Mouse (Mus musculus) ZHBTc4 (cell line): Measurements from ENCODE around the gene Spg11.
"Not testable (repeated sequence)": the region's sequence is repeated elsewhere in the genome, so short reads cannot be mapped to it uniquely, and the experiment has no call there.

Experiments
- DNase-seq: peaks from one replicate; pipeline ENCODE4 v3.0.0-alpha.2; 2011; ENCODE audit warnings: low read depth, low spot score

Gene Spg11

DNA sequence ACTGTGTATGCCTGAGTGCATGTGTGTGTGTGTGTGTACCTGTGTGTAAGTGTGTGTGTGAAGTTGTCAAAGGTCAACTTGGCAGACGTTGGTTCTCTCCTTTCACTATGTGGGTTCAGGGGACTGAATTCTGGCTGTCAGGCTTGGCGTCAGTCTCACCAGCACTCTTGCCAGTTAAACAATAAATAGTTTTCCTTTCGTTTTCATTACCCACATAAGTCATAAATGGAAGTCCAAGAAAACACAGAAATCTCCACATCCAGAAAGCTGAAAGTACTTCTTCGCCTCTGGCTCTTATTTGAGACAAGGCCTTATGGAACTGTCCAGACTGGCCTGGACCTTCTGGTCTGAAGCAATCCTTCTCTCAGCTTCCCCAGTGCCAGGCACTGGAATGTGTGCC, 27.6 kb upstream of the Spg11 start:
- no peak for DNase-seq

DNA sequence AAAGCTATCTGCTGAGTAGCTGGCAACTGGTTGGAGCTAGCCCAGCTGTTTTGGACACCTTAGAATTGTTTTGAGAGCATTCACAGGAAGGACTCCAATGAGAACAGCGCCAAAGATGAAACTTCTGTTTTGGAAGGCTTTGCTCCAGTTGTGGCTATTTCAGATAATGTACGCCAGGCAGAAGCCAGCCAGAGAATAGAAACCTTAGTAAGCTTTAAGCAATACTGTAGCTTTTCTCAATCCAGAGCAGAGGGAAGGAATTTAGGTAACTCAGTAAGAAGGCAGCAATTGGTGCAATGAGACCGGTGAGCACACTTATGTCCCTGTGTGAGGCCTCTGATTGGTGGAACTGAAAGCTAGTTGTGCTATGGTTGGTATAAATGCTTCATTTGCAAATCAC, 24.9 kb upstream of the Spg11 start:
- no peak for DNase-seq

DNA sequence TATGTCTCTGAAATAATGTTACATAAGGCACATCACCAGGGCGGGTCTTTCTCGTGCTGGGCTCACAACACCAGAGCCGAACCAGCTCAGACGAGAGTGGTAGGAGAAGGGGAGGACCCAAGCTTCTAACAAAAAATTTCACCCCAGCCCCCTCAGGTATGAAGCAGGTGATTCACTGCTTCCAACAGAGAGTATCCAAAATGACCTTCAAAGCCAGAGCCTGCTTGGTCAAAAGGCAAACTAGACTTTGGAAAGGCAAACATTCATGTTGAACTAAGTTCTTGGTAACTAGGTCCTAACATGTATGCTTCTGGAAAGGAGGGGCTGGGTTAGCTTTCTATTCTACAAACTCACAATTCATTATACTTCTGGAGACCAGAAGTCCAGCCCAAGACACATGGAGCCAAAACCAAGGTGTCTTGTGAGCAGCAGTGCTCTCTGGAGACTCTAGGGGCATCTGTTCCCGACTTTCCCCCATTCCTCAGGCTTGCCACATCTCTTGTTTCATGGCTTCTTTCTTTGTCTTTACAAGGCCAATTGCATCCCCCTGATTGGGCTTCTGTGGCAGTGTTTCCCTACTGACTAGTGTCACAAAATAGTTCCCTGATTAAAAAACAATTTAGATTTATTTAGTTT, 23.3 kb upstream of the Spg11 start:
- peak; percentile 34 for DNase-seq

DNA sequence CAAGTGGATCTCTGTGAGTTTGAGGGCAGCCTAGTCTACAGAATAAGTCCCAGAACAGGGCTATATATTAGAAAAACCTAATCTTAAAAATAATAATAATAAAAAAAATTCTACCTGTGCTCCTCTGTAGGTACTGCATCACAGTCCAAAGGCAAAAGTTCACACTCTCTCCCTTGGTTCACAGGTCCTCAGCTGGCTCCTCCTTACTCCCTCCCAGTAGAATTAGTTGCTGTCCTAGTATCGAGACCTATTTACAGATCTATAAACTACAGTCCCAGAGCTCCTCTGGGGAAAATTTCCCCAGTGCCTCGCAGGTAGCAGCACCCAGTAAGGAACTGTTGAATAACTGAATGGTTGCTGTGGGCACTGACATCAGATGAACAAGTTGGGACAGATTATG, 22.6 kb upstream of the Spg11 start:
- no peak for DNase-seq

DNA sequence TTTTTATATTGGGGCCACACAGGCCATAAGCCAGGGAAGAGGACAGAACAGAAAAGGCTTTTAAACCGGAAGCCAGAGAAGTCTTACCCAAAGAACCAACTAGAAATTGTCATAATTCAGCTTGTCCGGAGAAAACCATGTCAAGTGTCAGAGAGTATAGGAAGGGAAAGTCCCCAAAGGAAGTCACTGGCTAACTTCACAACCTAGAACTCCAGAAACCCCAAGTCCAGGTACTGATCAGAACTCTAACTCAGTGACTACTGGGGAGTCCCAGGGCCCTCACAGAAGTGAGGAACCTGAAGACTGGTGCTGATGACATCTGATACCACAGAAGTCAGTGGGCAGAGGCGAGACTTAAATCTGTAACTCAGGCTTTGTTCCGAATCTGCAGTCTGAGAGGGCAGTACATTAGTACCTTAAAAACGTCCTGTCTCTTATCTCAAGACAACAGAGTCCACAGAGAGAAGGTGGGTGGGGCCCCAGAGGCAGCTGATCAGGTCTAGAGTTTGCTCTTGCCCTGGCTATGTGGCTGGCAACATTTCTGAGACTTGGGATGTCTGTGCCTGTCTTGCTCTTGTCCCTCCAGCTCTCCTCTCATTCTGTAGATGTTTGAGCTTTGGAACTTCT, 19.8 kb upstream of the Spg11 start:
- no peak for DNase-seq

DNA sequence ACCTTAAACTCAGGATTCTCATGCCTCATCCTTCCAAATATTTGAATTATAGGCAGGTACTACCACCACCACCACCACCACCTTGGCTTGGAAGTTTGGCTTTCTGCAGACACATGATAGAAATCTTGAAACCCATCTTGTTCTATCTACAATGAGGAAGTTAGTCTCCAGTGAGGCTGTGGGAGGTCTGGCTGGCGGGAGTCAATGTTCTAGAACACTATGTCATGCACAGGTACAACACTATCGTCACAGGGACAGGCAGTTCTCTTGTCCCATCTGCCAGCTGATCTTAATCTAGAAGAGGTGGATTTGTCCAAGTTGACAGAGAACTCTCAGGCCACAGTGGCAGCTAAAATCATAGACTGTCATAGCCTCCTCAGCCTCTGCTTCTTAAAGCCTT, 14.4 kb upstream of the Spg11 start:
- DNase-seq = no peak

DNA sequence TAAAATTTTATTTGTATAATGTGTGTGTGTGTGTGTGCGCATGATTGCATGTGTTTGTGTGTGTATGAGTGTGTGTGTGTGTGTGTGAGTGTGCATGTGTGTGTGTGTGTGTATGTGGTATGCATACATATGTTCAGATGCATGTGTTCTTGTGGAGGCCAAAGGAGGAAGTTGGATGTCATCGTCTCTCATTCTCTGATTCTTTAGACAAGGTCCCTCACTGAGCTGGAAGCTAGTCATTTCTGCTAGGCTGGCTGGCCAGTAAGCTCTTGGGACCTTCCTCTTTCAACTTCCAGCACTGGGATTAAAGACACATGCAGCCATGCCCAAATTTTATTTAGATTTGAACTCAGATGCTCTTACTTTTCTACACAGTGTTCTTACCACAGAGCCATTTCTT, 13.9 kb upstream of the Spg11 start:
- DNase-seq = no peak

DNA sequence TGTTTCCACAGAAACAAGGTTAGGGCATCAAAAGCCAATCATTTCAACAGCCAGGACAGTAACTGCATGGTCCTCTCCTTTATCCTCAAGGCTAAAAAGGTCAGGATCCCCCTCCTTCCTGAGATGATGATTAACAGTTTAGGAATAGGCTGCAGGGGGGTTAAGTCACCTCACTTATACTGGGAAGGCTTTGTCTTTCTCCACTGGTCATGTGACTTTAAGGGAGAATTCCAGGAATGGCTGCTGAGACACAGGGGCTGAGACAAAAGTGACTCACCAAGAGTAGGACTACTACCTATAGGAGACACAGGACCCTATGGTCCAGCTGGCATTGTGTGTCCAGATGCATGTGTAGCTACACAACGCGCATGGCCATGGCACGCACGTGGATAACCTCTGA, 9.4 kb upstream of the Spg11 start:
- DNase-seq = peak; percentile 16

DNA sequence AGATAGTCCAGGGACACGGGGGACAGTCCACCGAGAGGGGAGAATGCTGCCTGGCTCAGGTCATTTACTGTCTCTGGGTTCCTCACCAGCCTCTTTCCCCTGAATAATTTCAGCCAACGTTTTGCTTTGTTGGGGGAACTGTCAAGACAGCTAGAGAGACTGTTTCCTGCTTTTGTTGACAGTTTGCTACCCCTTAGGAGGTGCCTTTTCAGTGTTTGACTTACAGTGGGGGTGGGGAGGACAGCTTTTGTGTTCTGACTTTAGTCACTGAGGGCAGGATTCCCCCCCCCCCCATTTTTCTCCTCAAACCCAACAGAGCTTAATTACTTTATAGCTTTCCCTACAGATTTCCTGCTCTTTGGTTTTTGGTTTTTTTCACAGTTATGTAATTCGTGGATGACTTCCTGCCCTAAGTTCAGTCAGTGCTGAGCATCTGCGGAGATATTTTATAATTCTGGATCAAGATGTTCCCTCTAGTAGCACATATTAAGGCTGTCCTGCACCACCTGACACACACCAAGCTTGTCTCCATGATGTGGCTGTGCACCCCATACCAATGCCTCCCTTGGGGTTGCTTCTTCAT, 8.7 kb upstream of the Spg11 start:
- no peak for DNase-seq

DNA sequence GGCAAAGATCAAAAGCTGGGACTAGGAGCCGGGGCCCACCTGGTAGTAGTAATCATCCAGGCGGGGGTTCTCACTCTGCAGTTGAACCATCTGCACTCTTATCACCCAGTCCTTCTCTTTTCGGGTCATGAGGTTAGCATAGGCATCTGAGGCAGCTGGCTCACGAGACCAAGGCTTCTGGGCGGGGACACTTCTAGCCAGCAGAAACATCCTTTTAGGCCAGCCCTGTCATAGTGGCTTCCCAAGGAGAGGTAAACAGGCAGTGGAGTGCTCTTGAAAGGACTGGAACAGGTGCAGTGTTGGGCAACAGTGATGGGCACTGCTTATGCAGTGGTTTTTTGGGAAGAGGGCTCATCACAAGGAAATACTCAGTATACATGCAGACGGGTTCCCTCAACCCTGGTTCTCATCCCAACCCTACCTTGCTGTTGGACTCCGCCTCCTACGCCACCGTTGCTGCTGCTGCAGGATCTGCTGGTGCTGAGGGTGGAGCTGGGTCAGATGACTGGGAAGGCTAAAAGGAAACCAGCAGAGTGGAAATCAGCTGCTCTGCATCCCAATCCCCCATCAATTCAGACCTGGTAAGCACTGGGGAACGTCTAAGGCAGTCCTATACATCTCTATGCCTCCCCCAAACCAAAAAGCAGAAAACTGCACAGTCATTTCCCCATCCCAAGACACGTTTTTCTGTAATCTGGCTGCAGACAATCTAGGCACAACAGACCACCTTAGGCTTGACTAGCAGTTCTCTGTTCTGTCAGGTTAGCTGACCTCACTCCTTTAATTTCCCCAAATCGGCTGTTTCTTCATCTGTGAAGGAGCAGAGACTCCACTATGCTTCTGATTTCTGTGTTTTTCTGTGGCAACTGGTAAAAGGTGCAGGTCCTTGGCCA, 7.7 kb upstream of the Spg11 start:
- DNase-seq = peak; percentile 77

DNA sequence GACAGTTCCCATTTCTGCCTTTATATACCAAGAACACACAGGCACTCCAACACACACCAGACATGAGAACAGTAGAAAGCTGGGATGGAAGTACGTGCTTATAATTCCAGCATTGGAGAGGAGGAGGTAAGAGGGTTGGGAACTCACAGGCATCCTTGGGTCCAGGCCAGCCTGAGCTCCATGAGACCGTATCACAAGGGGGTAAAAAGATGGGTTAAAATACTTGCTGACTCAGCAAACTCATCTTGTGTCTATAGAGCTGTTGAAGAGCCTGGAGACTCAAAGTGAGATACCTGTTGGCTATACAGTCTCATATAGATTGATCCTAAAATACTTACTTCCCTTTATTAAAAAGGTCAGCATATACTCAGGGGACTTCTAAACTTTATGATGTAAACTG, 1.3 kb downstream of the Spg11 start:
- DNase-seq = no peak

DNA sequence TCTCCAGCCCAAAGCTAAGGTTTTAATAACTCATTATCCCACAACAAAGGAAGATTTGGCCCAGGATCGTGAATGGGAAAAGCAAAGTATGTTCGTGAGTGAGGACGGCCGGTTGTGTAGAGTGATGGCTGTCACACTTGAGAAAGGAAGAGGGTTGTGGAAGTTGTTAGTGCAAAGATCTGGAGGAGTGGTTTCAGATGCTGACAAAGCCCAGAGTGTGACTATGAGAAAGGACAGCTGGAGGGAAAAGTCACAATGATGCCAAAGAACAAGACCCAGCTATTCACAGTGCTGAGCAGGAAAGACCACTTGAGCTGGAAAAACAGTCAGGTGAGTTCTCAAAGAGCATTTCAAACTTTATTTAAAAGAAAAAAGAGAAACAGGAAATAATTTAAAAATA, 8.5 kb downstream of the Spg11 start:
- DNase-seq = no peak

DNA sequence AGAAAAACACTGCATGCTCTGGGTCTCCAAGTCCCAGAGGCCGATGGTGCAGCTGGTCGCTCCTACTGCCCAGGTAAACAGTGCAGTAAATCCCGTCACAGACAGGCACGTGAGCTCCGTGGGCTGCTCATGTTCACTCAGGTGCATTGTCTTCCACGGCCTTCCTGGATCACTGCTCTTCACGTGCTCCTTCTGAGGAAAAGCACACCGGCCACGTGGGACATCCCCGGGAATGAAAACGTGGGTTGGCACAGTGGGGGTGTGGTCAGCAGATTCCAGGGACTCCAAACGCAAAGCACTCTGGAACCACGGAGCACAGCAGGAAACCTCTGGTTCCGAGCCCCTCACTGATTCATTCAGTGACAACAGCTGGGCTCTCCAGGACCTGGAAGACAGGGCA, 10.1 kb downstream of the Spg11 start:
- peak; percentile 68 for DNase-seq

DNA sequence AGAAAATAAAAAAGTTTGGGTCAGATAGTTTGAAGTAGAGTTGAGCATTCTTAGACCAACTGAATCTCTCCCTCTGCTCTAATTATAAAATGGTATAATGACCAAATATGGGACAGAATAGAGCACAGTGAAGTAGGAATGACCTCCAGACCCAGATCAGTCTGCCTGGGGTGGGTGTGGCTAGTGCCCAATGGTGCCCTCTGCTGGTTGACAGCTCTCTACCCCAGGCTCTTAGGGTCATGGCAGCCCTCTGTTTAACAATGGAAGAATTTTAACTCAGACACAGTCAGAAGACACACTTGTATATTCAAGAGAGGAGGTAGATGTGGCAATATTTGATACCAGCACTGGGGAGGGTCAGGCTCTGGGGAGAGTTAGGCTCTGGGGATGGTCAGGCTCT, 16.1 kb downstream of the Spg11 start:
- DNase-seq = peak; percentile 44

DNA sequence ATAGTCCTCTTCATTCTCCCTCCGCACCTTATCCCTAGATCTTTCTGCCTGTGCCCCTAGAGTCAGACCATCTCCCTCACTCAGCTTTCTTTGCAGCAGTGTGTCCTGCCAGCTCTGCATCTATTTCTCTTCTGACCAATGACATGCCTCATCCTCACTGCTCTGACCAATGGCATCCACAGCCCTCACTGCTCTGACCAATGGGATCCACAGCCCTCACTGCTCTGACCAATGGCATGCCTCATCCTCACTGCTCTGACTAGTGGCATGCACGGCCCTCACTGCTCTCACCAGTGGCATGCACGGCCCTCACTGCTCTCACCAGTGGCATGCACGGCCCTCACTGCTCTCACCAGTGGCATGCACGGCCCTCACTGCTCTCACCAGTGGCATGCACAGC, 20.5 kb downstream of the Spg11 start:
- not testable (repeated sequence) for DNase-seq

DNA sequence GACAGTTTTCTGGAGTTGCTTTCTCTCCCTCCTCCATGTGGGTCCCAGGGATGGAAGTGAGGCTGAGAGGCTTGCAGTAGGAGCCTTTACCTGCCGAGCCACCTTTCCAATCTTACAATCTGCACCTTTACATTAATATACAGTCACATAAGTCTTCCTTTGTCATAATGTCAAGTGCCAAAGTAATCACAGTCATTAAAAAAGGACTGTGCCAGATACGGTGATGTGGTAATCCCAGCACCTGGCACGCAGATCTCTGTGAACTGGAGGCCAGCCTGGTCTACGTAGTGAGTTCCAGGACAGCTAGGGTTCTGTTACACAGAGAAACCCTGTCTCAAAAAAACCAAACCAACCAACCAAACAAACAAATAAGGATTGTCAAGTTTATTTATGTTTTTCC, 24.3 kb downstream of the Spg11 start:
- DNase-seq = no peak

DNA sequence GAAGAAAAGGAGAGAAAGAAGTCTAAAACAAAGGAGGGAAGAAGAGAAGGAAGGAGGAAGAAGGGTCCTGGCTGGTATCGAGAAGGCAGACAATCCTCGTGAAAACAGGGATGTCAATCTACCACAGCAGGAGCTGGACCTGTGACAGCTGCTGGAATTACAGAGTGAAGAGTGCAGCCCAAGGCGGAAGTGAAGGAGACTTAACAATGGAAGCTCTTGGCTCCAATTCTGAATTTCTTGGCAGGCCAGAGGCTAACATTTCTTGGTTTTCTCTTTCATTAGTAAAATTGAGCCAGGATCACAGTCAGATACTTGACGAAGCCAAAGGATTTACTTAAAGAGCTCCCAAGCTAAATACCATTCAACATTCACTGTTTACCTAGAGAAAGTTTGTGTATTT, 31.7 kb downstream of the Spg11 start:
- DNase-seq = no peak

DNA sequence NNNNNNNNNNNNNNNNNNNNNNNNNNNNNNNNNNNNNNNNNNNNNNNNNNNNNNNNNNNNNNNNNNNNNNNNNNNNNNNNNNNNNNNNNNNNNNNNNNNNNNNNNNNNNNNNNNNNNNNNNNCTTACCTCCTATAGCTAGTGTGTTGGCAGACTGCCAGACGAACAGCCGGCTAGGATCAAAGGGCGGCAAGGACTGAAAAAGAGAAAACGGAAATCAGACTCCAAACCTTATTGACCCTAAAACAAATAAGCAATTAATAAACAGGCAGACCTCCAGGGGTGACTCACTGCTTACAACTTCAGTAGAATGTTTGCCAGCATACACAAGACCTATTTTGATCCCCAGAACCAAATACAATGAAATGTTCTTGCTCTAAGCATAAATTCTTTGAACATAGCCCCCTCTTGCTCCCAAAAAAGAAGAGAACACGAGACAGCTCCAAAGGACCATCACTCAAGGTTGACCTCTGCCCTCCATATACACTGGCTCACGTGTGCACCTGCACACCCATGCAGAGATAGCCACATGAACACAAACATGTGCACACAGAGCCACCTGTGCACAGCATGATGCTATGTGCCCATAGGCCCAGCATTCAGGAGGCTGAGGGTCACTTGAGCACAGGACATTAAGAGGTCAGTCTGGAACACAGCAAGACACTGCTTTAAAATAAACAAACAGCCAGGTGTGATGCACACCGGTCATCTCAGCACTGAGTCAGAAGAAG, 36.3 kb downstream of the Spg11 start:
- DNase-seq = peak; percentile 48

DNA sequence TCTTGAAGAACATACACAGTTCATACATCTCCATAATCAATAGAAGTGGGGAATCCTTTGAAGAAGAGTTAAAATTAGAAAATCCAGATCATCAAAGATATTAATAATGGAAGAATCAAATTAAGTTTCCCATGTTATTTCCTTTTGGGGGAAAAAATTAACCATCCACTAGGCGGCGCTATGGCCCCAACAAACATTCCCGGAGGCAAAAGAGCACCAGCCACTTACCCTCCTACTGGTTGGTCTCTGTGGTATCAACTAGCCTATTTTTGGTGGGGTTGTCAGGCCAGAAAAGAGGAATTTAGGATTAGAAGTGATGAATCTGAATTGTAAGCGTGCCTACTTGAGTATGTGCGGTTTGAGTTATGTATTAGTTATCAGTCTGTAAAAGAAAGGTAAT, 48.3 kb downstream of the Spg11 start:
- DNase-seq = peak; percentile 71

DNA sequence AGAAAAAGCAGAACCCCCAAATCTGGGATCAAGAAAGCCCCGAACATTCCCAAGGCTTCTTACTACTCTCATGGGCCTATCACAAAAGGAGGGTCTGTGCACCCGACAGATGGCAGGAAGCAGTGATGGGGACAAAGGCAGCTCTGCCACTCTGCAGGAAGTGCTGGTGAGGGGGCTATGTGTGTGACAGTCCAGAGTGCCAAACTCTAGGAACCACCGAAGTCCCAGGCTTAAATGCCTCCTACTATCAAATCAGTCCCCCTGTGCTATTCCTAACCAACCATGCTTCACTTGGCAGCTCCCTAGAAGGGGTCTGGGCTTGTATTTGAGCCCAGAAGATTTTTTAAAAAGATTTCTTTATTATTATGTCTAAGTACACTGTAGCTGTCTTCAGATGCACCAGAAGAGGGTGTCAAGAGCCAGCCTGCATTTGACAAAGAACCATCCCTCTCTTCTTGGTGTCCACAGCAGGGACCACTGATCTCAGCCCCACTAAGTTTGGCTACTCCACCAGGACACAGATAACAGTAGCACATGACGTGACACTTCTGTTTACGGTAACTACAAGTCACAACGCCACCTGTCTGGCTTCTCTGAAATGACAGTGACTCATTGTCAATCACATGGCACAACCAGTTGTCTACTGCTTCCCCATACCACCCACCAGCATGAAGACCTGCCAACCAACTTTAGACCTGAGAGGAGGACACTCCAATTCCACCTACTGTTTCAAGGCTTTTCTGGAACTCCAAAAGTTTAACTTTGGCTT, 48.9 kb downstream of the Spg11 start:
- DNase-seq = peak; percentile 25

DNA sequence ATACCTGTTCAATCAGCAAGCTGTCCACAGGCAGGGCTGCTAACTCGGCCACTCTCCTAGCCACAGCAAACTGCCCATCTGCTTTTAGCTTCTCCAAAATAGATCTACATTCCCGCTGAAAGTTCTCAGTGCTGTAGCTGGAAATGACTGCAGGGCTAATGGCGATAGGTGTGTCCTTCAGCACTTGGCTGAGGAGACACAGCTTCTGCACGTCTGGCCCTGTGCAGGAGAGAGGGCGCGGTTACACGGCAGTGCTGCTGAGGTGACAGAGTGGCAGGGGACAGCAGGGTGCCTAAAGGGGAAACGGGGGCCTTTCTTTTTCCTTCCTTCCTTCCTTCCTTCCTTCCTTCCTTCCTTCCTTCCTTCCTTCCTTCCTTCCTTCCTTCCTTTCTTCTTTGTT, 51.9 kb downstream of the Spg11 start:
- DNase-seq = peak; percentile 37
